Mouse (Mus musculus) left cerebral cortex, postnatal 25 days (tissue): Measurements from ENCODE around the gene Tradd. TPM values are rescaled to one million over a fixed set of nuclear protein-coding genes. Genes with fewer than 3 reads are reported as not detected.

Experiments used
- DNase-seq, 2 experiments: peaks; one replicate each; pipeline ENCODE4 v3.0.0; 2022; ENCODE audit warnings: low spot score in 2 of 2, mixed read lengths in 1 of 2
- intact Hi-C: fragments of 180-260 bp; cut with DNase I; formaldehyde crosslinking; loops from one replicate; pipeline ENCODE4 v1.15.1; 2025
- total RNA-seq, 2 experiments: library from RNA; stranded (reverse); gene quantifications; 2 replicates each; pipeline ENCODE4 v1.2.3; 2021

Gene Tradd
- total RNA-seq, result 1 to 10 TPM; 5.5 to 5.7 TPM

- no peak for DNase-seq
- intact Hi-C loops, result no loop called here
Observed at GRCm38 (mm10) chr8:105264024-105264982, at the start of gene Tradd, which contains the start of gene Fbxl8. TSS of gene Tradd (minus strand) at chr8:105264609. TSS of gene Fbxl8 (plus strand) at chr8:105264648.

DNA sequence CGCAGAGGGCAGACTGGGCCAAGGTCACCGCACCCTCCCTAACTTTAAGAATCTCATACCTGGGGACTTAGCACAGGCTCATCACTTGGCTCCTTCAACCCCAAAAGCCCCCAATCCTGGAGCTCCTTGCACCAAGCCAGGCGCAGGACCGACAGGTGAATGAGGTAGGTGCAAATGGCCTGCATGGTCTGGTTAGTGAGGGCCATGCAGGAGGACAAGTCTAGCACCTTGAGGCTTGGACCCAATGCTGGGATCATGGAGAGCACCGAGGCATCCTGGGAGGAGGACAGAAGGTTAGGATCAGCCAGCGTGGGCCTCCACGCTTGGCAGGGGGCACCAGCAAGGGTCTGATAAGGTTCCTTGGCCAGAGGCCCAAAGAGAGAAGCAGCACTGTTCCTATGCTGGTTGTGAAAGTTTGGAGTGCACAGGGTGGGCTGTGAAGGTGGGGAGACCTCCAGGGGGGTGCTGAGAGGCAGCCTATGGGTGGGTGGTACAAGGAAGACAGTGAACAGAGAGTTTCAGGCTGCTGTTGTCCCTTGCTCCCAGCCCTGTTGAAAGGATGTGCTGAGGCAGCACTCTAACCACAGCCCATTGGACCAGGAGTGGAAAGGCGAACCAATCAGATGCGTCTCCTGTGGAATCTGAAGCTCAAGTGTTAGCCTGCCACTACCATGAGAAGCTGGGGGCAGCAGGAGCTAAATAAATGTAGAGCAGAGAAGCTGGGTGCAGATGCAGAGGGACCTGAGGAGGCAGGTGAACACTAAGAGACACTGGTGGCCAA is 49.4 kb upstream of the Tradd start:
- intact Hi-C loops, result no loop called here
- no peak for DNase-seq

- intact Hi-C loops, result no loop called here
- DNase-seq, result no peak
Observed at GRCm38 (mm10) chr8:105312891-105313481, 48.6 kb upstream of the Tradd start.

- DNase-seq, result no peak
- intact Hi-C loops, result no loop called here
Observed at GRCm38 (mm10) chr8:105311718-105312117, 47.3 kb upstream of the Tradd start.

DNA sequence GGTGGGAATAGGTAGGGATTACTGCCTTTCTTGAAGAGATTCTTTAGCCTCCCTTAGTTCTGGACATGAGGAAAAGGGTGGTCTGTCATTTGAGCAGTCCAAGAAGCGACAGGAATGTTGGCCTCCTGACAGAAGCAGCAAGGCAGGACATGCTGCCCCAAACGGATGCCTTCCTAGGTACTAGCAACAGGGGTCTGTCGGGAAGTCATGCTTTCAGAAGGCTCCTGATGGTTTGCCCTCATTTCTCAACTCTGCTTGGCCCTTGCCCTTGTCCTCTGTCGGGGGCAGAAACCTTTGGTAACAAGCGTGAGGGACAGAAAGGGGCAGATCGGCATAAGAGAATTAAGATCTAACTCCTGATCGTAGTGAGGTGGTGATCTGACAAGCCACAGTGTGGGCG is 45.7 kb upstream of the Tradd start:
- DNase-seq, result no peak
- intact Hi-C loops, result no loop called here

DNA sequence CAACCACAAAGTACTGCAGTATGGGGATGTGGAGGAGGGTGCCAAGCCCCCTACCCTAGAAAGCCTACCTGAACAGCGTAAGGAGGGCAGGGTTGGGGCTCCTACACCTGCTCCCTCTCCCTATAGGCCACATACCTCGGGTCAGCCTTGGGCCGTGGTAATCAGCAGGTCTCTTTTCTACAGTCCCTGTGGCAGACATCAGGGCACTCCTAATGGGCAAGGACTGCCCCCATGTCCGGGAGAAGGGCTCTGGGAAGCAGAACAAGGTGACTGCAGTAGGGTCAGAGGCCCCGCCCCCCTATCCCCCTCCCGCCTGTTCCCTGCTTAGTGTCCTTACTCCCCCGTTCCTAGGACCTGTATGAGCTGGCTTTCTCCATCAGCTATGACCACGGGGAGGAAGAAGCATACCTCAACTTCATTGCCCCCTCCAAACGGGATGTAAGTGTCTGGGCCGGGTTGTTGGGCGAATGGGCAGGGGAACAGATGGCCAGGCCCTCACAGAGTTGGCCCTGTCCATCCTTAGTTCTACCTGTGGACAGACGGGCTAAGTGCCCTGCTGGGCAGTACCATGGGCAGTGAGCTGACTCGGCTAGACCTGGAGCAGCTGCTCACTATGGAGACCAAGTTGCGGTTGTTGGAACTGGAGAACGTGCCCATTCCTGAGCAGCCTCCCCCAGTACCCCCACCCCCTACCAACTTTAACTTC is 44.9 kb upstream of the Tradd start:
- intact Hi-C loops, result no loop called here
- no peak for DNase-seq

DNA sequence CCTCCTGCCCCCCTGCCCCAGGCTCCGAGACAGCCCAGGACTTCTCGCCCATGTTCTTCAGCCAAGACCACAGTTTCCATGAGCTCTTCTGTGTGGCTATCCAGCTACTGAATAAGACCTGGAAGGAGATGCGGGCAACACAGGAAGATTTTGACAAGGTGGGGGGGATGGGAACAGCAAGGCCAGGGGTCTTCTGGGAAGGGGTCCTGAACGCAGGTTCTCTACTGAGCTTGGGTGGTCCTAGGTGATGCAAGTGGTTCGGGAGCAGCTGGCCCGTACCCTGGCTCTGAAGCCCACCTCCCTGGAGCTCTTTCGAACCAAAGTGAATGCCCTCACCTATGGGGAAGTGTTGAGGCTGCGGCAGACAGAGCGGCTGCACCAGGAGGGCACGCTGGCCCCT is 44.0 kb upstream of the Tradd start:
- no peak for DNase-seq
- intact Hi-C loops, result no loop called here

GRCm38 (mm10) chr8:105307670-105308069 is 43.3 kb upstream of the Tradd start:
- no peak for DNase-seq

GRCm38 (mm10) chr8:105306146-105306691 is 41.8 kb upstream of the Tradd start:
- intact Hi-C loops, result no loop called here
- peak in 1 of 2 experiments; percentile 30 for DNase-seq

More at GRCm38 (mm10) chr8:105307670-105308069, 43.3 kb upstream of the Tradd start:
- intact Hi-C loops, result no loop called here

- intact Hi-C loops, result no loop called here
- peak; percentile 55 to 60 for DNase-seq
Observed at GRCm38 (mm10) chr8:105305211-105306145, 41.1 kb upstream of the Tradd start, which contains the start of gene Elmo3. TSS of gene Elmo3 (plus strand) at chr8:105305601.

- DNase-seq, result no peak
- intact Hi-C loops, result no loop called here
Observed at GRCm38 (mm10) chr8:105304325-105305210, 40.2 kb upstream of the Tradd start.

DNA sequence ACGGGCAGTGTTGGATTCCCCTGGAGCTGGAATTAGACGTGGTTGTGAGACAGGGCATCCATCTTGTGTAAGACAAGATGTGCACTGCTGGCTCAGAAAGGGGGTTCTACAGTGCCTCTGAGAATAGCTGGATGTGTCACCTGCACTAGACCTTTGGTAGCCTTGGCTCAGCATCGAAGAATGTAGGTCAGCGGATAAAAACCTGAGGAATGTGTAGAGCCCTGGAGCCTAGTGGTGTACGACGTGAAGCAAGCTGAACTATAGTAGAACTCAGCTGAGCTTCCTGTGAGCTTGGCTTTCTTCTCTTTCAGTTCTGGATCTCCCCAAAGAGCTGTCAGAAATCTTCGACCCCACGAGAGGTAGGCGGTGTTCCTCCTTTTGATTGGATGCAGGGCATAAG is 39.5 kb upstream of the Tradd start:
- intact Hi-C loops, result no loop called here
- no peak for DNase-seq

- peak in 1 of 2 experiments; percentile 67 for DNase-seq
- intact Hi-C loops, result no loop called here
Observed at GRCm38 (mm10) chr8:105303396-105303795, 39.0 kb upstream of the Tradd start.

DNA sequence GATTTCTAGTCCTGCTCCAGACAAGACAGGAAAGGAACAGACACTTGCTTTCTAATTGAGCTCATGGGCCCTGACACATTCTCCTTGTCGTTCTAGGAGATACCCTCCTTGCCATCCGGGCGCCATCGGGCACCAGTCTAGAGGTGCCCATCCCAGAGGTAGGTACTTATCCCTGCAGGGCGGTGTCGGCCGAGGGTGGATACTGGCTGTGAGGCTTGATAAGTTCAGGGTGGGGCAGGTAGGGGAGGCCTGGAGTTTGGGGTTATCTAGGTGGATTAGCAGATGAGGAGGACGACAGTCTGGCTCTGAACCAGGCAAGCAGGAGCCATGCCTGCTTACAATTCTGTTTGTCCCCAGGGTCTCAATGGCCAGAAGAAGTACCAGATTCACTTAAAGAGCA is 35.6 kb upstream of the Tradd start:
- intact Hi-C loops, result no loop called here
- no peak for DNase-seq

- intact Hi-C loops, result no loop called here
- DNase-seq, result no peak
Observed at GRCm38 (mm10) chr8:105298351-105299252, 34.2 kb upstream of the Tradd start.

DNA sequence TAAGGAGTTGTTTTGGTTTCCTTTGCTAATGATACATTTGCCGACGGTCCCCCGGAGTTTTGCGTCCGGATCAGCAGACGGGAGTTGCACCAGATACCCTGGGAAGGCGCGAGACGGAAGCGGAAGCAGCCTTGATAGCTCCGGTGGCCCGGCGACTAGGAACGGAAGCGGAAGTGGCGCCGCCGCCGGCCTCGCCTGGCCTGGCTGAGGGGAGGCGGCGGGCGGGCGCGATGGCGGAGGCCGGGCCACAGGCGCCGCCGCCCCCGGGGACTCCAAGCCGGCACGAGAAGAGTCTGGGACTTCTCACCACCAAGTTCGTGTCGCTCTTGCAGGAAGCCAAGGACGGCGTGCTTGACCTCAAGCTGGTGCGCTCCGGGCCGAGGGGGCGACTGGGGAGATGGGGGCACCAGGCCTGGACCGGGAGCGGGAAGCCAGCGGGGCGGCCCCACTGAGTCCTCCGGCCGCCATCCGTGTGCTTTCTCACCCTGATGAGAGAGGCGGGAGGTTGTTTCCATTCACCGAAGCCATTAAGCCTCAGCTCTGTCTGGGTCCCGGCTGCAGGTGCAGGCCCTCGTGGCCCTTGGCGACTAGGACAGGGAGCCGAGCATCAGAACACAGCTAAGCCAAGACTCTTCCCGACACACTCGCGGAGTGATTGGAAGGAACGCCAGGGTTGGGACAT is 33.2 kb upstream of the Tradd start, which contains the start of gene E2f4:
E2f4 (plus strand) TSS at position 153 of the 682 bp plus-strand sequence.
- peak; percentile 95 to 96 for DNase-seq
- intact Hi-C loops, result no loop called here
